Mouse (Mus musculus) fibroblast of lung, adult 2 months (primary cell): ENCODE results near the gene Itgb1.

Experiments used
- DNase-seq: peaks from one replicate; pipeline ENCODE4 v3.0.0-alpha.2; 2011; ENCODE audit warnings: low read depth

Itgb1 gene

GRCm38 (mm10) chr8:128685507-128686428 lies at the start of gene Itgb1:
Itgb1 (plus strand) TSS chr8:128685654.
- DNase-seq, result peak; percentile 66

- no peak for DNase-seq
Measured at GRCm38 (mm10) chr8:128643104-128643503, 42.4 kb upstream of the Itgb1 start.

GRCm38 (mm10) chr8:128645452-128645851 lies 40.0 kb upstream of the Itgb1 start:
- no peak for DNase-seq

- DNase-seq, result no peak
Measured at GRCm38 (mm10) chr8:128646456-128646855, 39.0 kb upstream of the Itgb1 start.

GRCm38 (mm10) chr8:128648071-128648470 lies 37.4 kb upstream of the Itgb1 start:
- peak; percentile 27 for DNase-seq

- DNase-seq, result no peak
Measured at GRCm38 (mm10) chr8:128650331-128650855, 35.1 kb upstream of the Itgb1 start.

- DNase-seq, result peak; percentile 40
Measured at GRCm38 (mm10) chr8:128652399-128653109, 32.9 kb upstream of the Itgb1 start.

GRCm38 (mm10) chr8:128653642-128654364 lies 31.7 kb upstream of the Itgb1 start:
- peak; percentile 46 for DNase-seq

GRCm38 (mm10) chr8:128654365-128655099 lies 30.9 kb upstream of the Itgb1 start:
- peak; percentile 53 for DNase-seq

GRCm38 (mm10) chr8:128662144-128662543 lies 23.3 kb upstream of the Itgb1 start:
- no peak for DNase-seq

GRCm38 (mm10) chr8:128662696-128663095 lies 22.8 kb upstream of the Itgb1 start:
- DNase-seq, result no peak

GRCm38 (mm10) chr8:128663106-128663505 lies 22.3 kb upstream of the Itgb1 start:
- DNase-seq, result no peak

GRCm38 (mm10) chr8:128666576-128667263 lies 18.7 kb upstream of the Itgb1 start:
- peak; percentile 51 for DNase-seq

GRCm38 (mm10) chr8:128671813-128672212 lies 13.6 kb upstream of the Itgb1 start:
- DNase-seq, result no peak

- no peak for DNase-seq
Measured at GRCm38 (mm10) chr8:128672441-128672840, 13.0 kb upstream of the Itgb1 start.

- DNase-seq, result no peak
Measured at GRCm38 (mm10) chr8:128672950-128673349, 12.5 kb upstream of the Itgb1 start.

GRCm38 (mm10) chr8:128675848-128676629 lies 9.4 kb upstream of the Itgb1 start:
- no peak for DNase-seq

GRCm38 (mm10) chr8:128679909-128680308 lies 5.5 kb upstream of the Itgb1 start:
- DNase-seq, result peak; percentile 38

- no peak for DNase-seq
Measured at GRCm38 (mm10) chr8:128680548-128681325, 4.7 kb upstream of the Itgb1 start.
